Mouse (Mus musculus): ENCODE results near the gene Mknk2. TPM values are rescaled to one million over a fixed set of nuclear protein-coding genes. Genes with fewer than 3 reads are reported as not detected.

Mknk2 gene
- polyA plus RNA-seq, 1 experiment from 2014 or later: 82.1 TPM

- WGBS: under 1% methylated on average over 59 of the region's 59 CpGs
- ATAC-seq (replicated peaks; ENCODE audit: extremely low read depth, insufficient read depth, low FRiP score): peak; percentile 94
- Histone ChIP-seq H3K36me3 (ENCODE audit: control insufficient read depth, insufficient read depth) (no peaks in the 10 kb centered on the region; the same call in 1 of the 2 replicates), H3K4me2 (ENCODE audit: low read depth, low read length) (peak within 1 kb of the TSS; percentile 92), H3K9me3 (replicated peaks; ENCODE audit: control insufficient read depth, low read length) (no peaks in the 10 kb centered on the region), H3K27ac (ENCODE audit: low read length) (peak within 1 kb of the TSS; percentile 81), H3K4me1 (ENCODE audit: control insufficient read depth, insufficient read depth, low read length) (peaks cover 23% of the 10 kb centered on the region), H3K9ac (ENCODE audit: low read length) (peak within 1 kb of the TSS; percentile 83), H3K4me3 (ENCODE audit: low read length) (peak within 1 kb of the TSS; percentile 79), H3K27me3 (ENCODE audit: control insufficient read depth, insufficient read depth, low read length) (no peaks in the 10 kb centered on the region)
These were observed 24.0 kb upstream of the Mknk2 start, which contains the start of the genes Mob3a and Izumo4 for GRCm38 (mm10) chr10:80701721-80702535. Mob3a (minus strand) TSS chr10:80701977. Izumo4 (plus strand) TSS chr10:80702184.

GRCm38 (mm10) chr10:80700732-80701131 is 22.8 kb upstream of the Mknk2 start:
- no peak for ATAC-seq (replicated peaks; ENCODE audit: extremely low read depth, insufficient read depth, low FRiP score)
- peak overlapping the region; percentile 13; the same call in 1 of the 2 replicates for H3K27ac ChIP-seq (ENCODE audit: low read length)
- H3K4me2 ChIP-seq (ENCODE audit: low read depth, low read length): peak overlapping the region; percentile 78
- no peaks in the 10 kb centered on the region for H3K27me3 ChIP-seq (ENCODE audit: control insufficient read depth, insufficient read depth, low read length)
- peak overlapping the region; percentile 79 for H3K4me3 ChIP-seq (ENCODE audit: low read length)
- WGBS: 23% methylated on average over 4 of the region's 4 CpGs
- peaks cover 34% of the 10 kb centered on the region for H3K4me1 ChIP-seq (ENCODE audit: control insufficient read depth, insufficient read depth, low read length)
- no peaks in the 10 kb centered on the region for H3K36me3 ChIP-seq (ENCODE audit: control insufficient read depth, insufficient read depth)
- H3K9ac ChIP-seq (ENCODE audit: low read length): no peak overlapping the region
- no peaks in the 10 kb centered on the region for H3K9me3 ChIP-seq (replicated peaks; ENCODE audit: control insufficient read depth, low read length)

GRCm38 (mm10) chr10:80700038-80700504 is 22.2 kb upstream of the Mknk2 start:
- Histone ChIP-seq H3K27me3 (ENCODE audit: control insufficient read depth, insufficient read depth, low read length) (no peaks in the 10 kb centered on the region), H3K9me3 (replicated peaks; ENCODE audit: control insufficient read depth, low read length) (no peaks in the 10 kb centered on the region), H3K4me3 (ENCODE audit: low read length) (peak overlapping the region; percentile 18; the same call in 1 of the 2 replicates), H3K4me2 (ENCODE audit: low read depth, low read length) (peak overlapping the region; percentile 78), H3K9ac (ENCODE audit: low read length) (peak overlapping the region; percentile 6; the same call in 1 of the 2 replicates), H3K36me3 (ENCODE audit: control insufficient read depth, insufficient read depth) (no peaks in the 10 kb centered on the region), H3K4me1 (ENCODE audit: control insufficient read depth, insufficient read depth, low read length) (peaks cover 34% of the 10 kb centered on the region), H3K27ac (ENCODE audit: low read length) (0 out of 2 replicates have a peak overlapping the region, but pooled peaks have one; percentile 13)
- 82% methylated on average over 7 of the region's 7 CpGs for WGBS
- no peak for ATAC-seq (replicated peaks; ENCODE audit: extremely low read depth, insufficient read depth, low FRiP score)

GRCm38 (mm10) chr10:80698605-80699004 is 20.7 kb upstream of the Mknk2 start:
- ATAC-seq (replicated peaks; ENCODE audit: extremely low read depth, insufficient read depth, low FRiP score): no peak
- Histone ChIP-seq H3K4me3 (ENCODE audit: low read length) (no peak overlapping the region), H3K4me2 (ENCODE audit: low read depth, low read length) (no peak overlapping the region), H3K4me1 (ENCODE audit: control insufficient read depth, insufficient read depth, low read length) (peaks cover 35% of the 10 kb centered on the region), H3K9me3 (replicated peaks; ENCODE audit: control insufficient read depth, low read length) (no peaks in the 10 kb centered on the region), H3K9ac (ENCODE audit: low read length) (no peak overlapping the region; the same call in 1 of the 2 replicates), H3K27me3 (ENCODE audit: control insufficient read depth, insufficient read depth, low read length) (no peaks in the 10 kb centered on the region), H3K27ac (ENCODE audit: low read length) (no peak overlapping the region), H3K36me3 (ENCODE audit: control insufficient read depth, insufficient read depth) (peaks cover 4% of the 10 kb centered on the region)
- 86% methylated on average over 9 of the region's 9 CpGs for whole genome bisulfite sequencing

GRCm38 (mm10) chr10:80697812-80698211 is 19.9 kb upstream of the Mknk2 start:
- H3K27me3 ChIP-seq (ENCODE audit: control insufficient read depth, insufficient read depth, low read length): no peaks in the 10 kb centered on the region
- no peak overlapping the region for H3K4me2 ChIP-seq (ENCODE audit: low read depth, low read length)
- H3K9ac ChIP-seq (ENCODE audit: low read length): no peak overlapping the region
- H3K4me1 ChIP-seq (ENCODE audit: control insufficient read depth, insufficient read depth, low read length): peaks cover 33% of the 10 kb centered on the region
- H3K36me3 ChIP-seq (ENCODE audit: control insufficient read depth, insufficient read depth): peaks cover 4% of the 10 kb centered on the region
- H3K4me3 ChIP-seq (ENCODE audit: low read length): no peak overlapping the region
- no peak overlapping the region for H3K27ac ChIP-seq (ENCODE audit: low read length)
- no peaks in the 10 kb centered on the region for H3K9me3 ChIP-seq (replicated peaks; ENCODE audit: control insufficient read depth, low read length)
- no peak for ATAC-seq (replicated peaks; ENCODE audit: extremely low read depth, insufficient read depth, low FRiP score)
- WGBS: 62% methylated on average over 9 of the region's 9 CpGs

GRCm38 (mm10) chr10:80697393-80697787 is 19.5 kb upstream of the Mknk2 start:
- Histone ChIP-seq H3K4me3 (ENCODE audit: low read length) (no peak overlapping the region), H3K27me3 (ENCODE audit: control insufficient read depth, insufficient read depth, low read length) (no peaks in the 10 kb centered on the region), H3K4me2 (ENCODE audit: low read depth, low read length) (no peak overlapping the region), H3K9me3 (replicated peaks; ENCODE audit: control insufficient read depth, low read length) (no peaks in the 10 kb centered on the region), H3K4me1 (ENCODE audit: control insufficient read depth, insufficient read depth, low read length) (peaks cover 34% of the 10 kb centered on the region), H3K36me3 (ENCODE audit: control insufficient read depth, insufficient read depth) (peaks cover 4% of the 10 kb centered on the region), H3K9ac (ENCODE audit: low read length) (no peak overlapping the region), H3K27ac (ENCODE audit: low read length) (no peak overlapping the region)
- 90% methylated on average over 8 of the region's 8 CpGs for WGBS
- no peak for ATAC-seq (replicated peaks; ENCODE audit: extremely low read depth, insufficient read depth, low FRiP score)

- H3K27me3 ChIP-seq (ENCODE audit: control insufficient read depth, insufficient read depth, low read length): no peaks in the 10 kb centered on the region
- H3K9ac ChIP-seq (ENCODE audit: low read length): peak overlapping the region; percentile 35
- peaks cover 4% of the 10 kb centered on the region for H3K36me3 ChIP-seq (ENCODE audit: control insufficient read depth, insufficient read depth)
- WGBS: 52% methylated on average over 11 of the region's 12 CpGs
- H3K4me3 ChIP-seq (ENCODE audit: low read length): no peak overlapping the region
- peak overlapping the region; percentile 23; the same call in 1 of the 2 replicates for H3K4me2 ChIP-seq (ENCODE audit: low read depth, low read length)
- peak overlapping the region; percentile 76 for H3K27ac ChIP-seq (ENCODE audit: low read length)
- no peak for ATAC-seq (replicated peaks; ENCODE audit: extremely low read depth, insufficient read depth, low FRiP score)
- no peaks in the 10 kb centered on the region for H3K9me3 ChIP-seq (replicated peaks; ENCODE audit: control insufficient read depth, low read length)
- peaks cover 34% of the 10 kb centered on the region for H3K4me1 ChIP-seq (ENCODE audit: control insufficient read depth, insufficient read depth, low read length)
These were observed 18.8 kb upstream of the Mknk2 start for GRCm38 (mm10) chr10:80696502-80697392.

- peaks cover 34% of the 10 kb centered on the region for H3K4me1 ChIP-seq (ENCODE audit: control insufficient read depth, insufficient read depth, low read length)
- H3K27ac ChIP-seq (ENCODE audit: low read length): peak overlapping the region; percentile 76
- 60% methylated on average over 10 of the region's 10 CpGs for WGBS
- peaks cover 4% of the 10 kb centered on the region for H3K36me3 ChIP-seq (ENCODE audit: control insufficient read depth, insufficient read depth)
- ATAC-seq (replicated peaks; ENCODE audit: extremely low read depth, insufficient read depth, low FRiP score): no peak
- no peaks in the 10 kb centered on the region for H3K9me3 ChIP-seq (replicated peaks; ENCODE audit: control insufficient read depth, low read length)
- no peak overlapping the region for H3K4me3 ChIP-seq (ENCODE audit: low read length)
- H3K4me2 ChIP-seq (ENCODE audit: low read depth, low read length): peak overlapping the region; percentile 33
- H3K9ac ChIP-seq (ENCODE audit: low read length): peak overlapping the region; percentile 35; the same call in 1 of the 2 replicates
- no peaks in the 10 kb centered on the region for H3K27me3 ChIP-seq (ENCODE audit: control insufficient read depth, insufficient read depth, low read length)
These were observed 18.0 kb upstream of the Mknk2 start for GRCm38 (mm10) chr10:80695801-80696501.

All from heart, embryonic 16.5 days (tissue).